Mouse (Mus musculus) heart, adult 9 months (tissue): ENCODE results near the gene Eci2.
A peak's percentile ranks its signal among the peaks of the same experiment; 100 is the strongest.
"Not testable (repeated sequence)": the region's sequence is repeated elsewhere in the genome, so short reads cannot be mapped to it uniquely, and the experiment has no call there.

ENCODE experiments used
- DNase-seq, 2 experiments: peaks; one replicate each; pipeline ENCODE4 v3.0.0; 2022; ENCODE audit warnings: low spot score in 2 of 2

The Eci2 gene

DNA sequence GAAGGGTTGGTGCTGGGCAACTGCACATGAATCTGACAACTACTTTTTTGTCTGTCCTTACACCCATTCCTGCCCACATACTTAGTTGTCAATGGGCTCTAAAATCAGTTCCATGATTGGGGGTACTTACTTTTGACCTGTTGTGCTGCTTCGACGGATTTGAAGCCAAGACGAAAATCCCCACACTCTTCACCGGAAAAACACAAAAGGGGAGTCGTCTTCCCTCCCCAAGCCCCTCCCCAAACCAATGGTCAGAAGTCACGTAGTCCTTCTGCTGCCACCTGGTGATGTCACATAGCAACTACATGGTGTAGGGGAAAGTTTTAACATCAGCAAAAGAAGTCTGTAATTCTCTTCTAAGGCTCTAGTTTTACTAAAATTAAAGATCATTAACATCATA lies at the start of gene Eci2:
Gene Eci2 (minus strand): TSS at position 218 of the 400 bp plus-strand sequence.
- peak; percentile 10 to 18 for DNase-seq

DNA sequence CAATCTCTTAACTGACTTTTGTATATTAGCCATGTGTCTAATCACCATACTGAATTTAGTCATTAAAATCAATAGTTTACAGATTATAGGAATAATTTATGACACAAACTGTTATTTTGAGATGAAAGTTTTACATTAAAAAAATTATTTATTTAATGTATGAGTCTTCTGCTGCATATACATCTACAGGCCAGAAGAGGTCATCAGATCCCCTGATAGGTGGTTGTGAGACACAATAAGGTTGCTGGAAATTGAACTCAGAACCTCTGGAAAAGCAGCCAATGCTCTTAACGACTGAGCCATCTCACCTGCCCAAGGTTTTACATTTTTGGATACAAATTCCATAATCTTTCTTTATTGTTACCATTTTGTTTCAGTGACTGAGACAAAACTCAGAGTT lies 48.0 kb upstream of the Eci2 start:
- no peak for DNase-seq

DNA sequence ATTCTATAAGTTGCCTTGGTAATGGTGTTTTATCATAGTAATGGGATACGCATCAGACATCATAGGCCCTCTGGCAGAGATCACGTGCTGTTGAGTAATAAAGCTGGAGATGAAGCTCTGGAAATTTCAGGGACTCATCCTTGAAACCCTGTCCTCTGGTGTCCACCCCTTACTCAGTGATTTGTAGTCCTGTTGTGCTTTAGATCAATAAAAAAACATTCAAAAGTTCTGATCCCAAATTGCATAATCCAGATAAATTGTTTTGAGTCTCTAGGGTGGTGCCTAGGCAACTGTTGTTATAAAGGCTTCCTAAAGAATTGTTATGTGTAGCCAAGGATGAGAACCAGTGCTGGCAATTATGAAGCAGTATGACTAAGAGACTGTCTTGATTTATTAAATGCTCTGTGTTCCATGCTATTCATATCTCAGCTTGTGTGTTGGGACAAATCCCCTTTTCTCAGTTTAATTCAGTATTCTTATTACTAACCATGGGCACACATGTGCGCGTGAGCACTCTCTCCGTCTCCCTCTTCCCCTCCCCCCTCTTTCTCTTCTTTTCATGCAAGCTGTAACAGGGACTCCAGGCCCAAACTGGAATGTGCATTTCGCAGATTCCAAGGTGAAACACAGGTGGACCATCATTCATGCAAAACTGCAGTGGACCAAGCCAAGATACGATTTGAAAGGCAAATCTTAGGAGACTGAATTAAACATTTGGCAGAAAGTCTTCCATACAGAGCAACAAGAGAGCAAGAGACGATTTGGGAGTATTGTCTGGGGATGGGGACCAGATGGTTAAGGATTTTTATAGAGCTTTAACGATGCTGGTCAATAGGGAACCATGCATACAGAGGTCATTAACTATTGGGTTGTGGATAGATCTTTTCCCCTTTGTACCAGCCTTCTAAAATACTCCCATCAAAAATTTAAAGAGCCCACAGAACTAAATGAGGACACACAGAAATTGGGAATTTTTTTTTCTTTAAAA lies 43.9 kb upstream of the Eci2 start:
- no peak for DNase-seq

DNA sequence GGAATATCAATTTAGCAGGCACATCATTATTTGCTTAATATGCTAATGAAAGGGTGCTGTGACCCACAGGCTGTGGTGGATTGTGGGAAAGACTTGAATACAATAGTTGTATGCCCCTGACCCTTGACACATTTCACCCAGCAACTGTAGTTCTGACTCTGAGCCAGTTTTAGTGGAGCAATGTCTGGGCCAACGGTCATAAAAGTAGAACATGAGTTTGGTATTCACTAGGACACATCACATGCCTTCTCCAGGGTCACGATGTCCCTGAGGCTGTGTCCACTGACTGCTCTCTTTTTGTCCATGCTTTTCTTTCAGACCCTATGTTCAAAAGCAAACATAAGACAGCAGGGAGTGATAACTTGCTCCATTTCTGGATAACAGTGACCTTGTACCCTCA lies 40.2 kb upstream of the Eci2 start:
- peak; percentile 30 to 53 for DNase-seq

DNA sequence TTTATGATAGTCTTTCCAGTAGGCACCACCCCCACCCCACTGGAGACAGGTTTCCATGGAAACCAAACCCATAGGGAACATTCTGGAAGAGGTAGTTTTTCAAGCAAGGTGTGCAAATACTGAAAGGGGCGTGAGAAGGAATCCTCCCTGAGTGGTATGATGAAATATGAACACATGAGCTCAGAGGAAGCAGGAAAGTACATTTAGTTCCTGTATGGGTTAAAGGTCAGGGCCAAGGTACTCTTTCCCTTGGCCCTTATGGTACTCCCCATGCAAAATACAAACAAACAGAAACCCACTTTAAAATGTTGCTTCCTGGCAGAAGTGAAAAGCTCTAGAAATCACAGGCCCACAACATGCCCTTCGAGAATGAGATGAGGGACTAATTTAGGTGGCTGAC lies 39.1 kb upstream of the Eci2 start:
- no peak for DNase-seq

DNA sequence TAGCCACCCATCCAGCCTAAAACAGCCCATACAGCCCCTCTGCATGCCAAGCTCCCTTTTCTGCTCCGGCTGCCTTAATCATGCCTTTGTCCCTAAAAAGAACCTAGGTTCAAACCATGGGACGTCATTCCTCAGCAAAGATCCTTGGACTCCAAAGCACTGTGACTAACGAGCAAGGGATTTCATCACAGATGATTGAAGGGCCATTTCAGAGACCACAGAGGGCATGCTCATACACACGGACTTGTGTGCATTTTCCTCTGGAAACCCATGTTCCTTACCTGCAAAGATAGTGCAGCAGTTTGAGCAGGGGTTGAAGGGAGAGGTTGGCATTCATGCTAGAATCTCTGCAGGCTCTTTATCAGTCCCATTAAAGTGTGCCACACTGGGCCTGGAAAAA lies 37.5 kb upstream of the Eci2 start:
- DNase-seq, result no peak

DNA sequence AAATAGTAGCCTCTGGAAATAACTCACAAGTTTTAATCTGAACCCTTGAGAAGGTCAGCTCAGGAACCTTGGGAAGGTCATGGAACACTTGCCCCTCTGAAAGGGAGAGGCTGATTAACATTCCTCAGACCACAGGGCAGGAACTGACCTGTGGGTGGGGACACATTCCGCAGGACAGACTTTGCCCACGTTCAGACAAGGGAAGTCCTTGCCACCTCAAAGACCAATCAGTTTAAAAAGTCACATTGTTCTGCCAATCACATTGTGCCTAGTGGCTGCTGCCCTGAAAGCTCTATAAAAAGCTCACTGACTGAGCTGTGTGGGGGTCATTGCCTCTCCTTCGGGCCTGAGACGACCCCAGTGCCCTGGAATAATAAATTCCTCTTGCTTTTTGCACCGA lies 31.2 kb upstream of the Eci2 start:
- no peak for DNase-seq

DNA sequence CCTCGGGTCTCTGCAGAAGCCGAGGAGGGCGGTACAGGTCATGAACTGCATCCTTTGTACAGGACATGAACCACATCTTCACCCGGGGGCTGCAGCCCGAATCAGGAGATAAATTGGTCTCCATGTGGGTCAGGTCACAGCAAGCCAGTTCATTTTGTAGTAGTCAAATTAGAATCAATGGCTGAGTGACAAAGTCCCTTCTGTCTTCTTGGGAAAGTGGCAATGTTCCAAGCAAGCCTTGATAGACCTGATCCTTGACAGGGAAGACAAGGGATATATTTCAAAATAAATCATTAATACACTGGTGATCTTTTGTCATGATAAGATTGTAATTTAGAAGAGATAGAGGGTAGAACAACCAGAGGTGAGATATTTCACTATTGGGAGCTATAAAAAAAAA lies 9.6 kb upstream of the Eci2 start:
- DNase-seq, result no peak

DNA sequence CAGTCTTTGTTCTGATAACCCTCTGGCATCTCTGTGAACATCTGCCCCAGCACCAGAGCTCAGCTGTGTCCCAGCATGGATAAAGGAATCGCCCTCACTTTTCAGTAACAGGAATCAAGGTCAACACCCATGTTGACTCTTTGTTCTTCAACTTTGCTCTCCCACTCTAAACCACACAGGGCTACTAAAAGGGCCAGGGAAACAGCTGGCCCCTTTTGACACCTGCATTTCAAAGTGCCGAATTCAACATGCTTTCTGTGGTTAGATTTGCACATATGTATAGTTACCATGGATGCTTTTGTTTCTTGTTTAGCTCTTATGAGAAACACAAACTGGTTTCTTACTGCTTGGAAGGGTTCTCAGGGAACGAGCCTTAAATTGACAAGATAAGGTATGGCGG lies 8.8 kb upstream of the Eci2 start:
- DNase-seq, result no peak

DNA sequence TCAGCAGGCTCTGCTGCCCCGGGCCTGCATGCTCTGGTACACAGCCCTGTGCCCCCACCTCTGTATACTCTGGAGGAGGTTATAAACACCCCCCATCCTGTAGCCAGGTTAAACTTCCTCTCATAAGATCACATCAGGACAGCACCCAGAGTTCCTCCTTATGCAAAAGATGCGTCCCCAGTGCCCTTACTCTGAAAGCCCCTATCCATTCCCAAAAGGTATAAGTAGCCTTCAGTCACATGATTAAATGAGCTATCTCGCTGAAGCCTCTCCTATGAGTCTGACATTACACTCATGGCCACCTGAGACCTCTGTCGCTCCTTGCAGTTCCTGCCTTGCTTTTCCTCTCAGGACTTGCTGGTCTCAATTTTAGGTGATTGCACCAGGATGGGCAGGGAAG lies 6.7 kb upstream of the Eci2 start:
- DNase-seq, result no peak

DNA sequence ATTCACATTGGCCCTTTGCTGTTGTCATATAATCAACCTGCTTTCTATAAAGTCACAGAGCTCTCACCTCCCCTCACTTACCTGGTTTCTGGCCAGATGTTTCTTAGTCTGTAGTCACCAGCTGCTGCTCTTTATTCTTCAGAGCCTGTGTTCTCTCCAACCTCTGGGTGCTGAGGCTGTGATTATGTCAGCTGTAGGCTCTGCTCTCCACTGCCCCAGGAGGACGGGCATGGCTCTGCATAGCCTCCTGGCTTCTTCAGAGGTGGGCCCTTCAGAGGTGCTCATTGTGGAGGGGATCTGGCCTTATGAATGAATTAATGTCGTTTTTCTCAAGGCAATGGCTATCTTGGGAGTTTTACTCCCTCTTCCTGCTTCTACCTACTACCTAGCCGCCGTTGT lies 4.8 kb upstream of the Eci2 start:
- no peak for DNase-seq

DNA sequence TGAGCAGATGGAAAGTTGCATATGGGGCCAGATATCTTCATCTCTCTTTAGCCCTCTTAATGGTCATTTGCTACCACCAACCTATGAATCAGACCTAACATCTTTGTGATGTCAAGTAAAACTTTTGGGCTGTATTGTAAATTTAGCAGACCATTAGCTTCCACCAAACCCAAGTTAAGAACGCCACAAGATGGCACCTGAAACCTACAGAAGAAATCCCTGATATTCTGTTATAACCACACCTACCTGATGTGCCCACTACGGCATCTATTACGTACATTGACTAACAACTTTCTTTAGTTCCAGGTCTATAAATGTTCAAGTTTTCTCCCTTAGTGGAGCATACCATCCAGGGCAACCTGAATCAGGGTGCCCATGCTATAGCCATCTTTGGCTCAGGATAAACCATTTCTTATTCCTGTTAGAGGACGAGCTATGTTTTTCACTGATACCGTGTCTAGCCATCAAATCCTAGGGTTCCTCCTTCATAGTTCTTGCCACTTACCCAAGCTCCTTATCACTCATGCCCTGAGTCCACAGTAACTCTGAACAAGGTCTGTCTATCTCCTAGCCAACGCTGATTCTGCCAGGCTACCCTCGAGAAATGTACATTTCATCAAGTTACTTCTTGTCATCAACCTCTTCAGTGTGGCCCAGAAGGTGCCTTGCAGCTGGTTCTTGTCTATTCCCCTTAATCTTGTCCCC lies 4.2 kb upstream of the Eci2 start:
- DNase-seq, result no peak

DNA sequence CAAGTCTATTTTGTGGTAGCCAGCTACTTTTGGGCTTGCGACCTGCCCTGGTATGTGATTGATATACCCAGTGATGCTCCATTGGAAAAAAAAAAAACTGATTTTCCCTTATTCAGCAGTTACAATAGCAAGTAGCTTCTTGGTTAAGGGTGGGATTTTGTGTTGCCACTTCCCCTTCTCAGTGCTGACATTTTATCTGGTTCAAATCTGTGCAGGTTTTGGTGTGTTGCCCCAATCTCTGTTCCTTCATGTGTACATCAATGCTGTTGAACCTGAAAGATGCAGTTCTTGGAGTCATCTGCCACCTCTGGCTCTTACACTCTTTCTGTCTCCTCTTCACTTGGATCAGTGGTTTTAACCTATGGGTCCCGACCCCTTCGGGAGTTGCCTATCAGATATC lies 1.5 kb upstream of the Eci2 start:
- no peak for DNase-seq

DNA sequence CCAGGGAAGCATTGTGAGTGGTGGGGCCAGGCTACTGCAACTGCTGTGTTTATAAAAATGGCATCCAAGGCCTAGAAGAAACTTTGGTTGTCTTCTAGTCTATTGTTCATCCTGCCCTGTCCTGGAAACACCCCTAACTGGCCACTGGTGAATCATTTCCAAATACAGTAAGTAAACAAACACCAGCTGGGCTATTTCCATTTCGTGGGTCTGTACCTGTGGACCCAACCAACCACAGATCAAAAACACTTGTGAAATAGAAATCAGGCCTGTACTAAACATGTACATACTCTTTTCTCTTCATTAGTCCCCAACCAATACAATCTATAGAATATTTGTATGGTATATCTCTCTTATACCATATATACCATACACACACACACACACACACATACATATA lies 3.5 kb downstream of the Eci2 start:
- DNase-seq, result not testable (repeated sequence)

DNA sequence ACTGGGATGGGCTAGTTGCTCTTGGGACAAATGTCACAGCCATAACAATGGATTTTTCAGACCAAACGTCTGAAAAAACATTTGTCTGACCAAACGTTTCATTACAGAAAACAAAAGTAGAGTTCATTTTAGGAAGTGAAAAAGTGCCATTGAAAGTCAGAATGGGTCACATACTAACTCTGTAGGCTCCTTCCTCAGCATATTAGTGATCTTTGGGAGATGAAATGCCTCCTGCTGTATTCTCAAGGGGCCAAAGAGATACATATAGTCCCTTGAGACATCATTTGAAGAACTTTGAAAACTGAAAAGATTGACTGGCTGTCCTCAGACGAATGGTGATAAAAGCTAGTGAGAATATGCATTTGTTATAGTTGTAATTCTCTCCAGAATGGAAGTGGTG lies 6.5 kb downstream of the Eci2 start:
- no peak for DNase-seq

DNA sequence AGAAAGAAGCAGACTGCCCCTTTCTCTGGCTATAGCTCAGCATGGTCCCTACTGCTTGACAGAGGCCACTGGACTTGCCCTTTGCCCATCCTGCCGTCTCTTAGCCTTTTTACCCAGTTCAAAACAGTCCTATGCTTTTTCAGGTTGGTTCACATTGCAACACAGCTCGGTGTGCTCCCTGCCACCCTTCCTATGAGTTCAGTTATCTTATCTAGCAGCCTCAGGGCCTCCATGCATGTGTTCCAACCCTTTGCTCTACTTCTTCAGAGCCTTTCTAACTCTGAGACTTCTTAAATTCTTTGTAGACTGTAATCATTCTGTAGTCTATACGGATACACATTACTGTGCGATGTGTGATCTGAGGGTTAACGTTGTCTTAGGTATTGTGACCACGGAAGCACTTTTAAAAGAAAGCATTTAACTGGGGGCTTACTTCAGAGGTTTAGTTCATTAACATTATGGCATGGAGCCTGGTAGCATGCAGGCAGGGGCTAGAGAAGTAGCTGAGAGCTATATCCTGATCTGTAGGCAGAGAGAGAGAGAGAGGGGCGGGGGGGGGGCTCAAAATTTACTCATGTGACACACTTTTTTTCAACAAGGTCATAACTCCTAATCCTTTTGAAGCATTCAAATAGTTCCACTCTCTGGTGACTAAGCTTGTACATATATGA lies 7.9 kb downstream of the Eci2 start:
- no peak for DNase-seq

DNA sequence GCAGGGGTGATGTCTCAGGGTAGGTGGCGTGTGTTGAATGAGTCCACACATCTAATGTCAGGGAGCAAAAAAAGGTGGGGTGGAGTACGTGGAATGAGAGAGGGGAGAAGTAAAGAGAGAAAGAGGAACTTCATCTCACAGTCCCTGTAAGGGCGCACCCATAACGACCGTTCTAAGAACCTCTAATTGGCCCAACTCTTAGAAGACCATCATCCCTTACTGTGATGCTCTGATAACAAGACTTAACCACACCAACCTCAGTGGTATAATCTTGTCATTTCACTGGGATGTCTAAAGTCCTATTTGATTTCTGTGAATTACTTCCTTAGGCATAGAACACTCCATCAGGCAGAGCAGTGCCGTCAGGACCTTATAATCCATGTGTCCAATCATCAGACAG lies 9.5 kb downstream of the Eci2 start:
- DNase-seq, result no peak

DNA sequence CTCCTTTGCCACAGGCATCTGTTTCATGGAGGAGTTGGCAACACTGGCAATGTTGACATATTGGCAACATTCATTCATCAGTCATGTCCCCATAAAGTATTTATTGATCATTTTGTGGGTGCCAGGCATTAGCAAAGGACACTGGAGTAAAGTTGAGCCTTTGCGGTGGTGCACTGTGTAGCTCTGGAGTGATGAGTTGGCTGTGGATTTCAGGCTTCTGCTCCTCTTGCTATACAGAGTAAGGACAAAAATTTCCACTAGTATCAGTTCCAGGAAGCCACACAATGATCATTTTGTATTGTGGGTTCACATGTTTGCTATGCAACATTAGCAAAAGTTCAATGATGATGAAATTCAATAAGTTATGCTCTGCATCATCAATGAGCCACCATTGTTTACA lies 10.8 kb downstream of the Eci2 start:
- DNase-seq, result no peak

DNA sequence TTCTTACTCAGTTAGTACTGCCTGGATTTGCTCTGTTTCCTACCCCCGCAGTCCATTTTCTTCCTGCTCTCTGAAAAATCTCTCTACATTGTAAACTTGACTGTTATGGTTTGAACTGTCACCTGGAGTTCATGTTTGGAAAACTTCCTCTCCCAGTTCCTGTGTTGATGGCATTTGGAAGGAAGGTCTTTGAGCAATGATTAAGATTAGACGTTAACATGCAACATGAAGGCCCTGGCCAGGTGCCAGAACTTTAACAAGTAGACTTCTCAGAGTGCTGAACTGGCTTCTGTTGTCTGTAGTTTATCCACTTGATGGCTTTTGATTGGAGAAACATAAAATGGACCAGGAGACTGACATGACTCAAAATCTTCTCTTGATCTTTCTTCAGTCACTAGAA lies 31.0 kb downstream of the Eci2 start:
- DNase-seq, result no peak

DNA sequence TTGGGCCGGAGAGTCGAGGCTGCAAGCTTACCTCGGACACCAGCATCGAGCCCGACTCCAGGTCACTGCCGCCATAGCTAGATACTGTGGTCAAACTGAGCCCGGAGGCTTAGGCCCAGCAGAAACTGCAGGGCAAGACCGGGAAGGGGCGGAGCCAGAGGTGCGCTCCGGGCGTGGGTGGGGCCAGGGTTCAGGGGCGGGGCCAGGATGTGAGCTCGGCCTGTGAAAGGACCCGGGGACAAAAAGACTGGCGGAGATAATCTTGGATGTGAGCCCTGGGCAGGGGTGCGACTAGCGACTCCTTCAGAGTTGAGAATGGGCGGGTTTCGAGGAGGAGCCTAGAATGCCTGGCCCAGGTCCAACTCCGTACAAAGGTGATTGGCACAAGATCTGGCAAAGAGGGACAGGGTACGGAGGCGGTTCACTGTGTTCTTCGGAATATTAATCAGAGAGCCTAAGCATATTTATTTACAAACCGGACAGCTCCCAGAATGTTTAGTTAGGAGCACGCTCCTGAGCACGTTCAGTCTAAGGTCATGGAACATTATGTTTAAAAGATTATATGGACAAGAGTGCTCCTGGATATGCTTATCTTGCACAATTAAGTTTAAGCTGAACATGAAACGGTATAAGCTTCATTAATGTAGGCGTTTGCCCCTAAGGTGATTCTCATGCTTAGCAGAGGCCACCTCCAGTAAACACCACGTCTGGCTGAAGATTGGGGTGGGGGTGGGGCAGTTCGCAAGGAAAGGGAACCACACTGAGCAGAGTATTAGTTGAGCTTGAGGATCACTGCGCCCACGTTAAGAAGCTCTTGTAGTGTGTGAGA lies 32.7 kb downstream of the Eci2 start:
- peak; percentile 96 for DNase-seq

DNA sequence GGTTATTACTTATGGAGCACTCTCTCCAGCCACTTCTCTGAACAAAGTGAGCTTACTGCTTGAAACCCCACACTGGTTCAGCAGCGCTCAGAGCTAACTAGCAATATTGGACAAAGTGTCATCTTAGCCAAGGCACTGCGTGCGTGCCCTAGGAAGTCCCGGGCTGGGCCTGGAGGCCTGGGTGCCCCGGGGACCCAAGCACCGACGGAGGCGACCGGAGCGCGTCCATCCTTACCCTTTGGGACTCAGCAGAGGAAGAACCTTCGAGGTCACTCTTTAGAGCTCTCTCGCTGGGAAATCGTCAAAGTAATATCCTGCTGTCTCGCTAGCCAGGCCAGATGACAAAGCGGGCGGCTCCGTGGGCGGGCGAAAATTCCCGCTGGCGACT lies 33.3 kb downstream of the Eci2 start:
- DNase-seq, result no peak

DNA sequence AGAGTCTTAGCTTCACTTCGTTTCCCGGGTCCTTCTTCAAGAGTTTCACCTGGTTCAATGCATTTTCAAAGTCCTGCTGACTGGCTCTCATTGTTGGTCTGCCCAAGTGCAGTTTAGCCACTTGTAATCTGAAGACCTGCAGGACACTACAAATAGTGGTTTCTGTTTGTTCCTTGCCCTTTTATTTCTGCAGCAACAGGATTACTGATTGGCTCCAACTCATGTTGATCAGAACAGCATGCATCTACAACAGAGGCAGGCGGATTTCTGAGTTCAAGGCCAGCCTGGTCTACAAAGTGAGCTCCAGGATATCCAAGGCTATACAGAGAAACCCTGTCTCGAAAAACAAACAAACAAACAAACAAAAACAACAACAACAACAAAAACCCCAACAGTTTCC lies 33.8 kb downstream of the Eci2 start:
- no peak for DNase-seq
